Mouse (Mus musculus): ENCODE data around the gene Kif14. TPM values are rescaled to one million over a fixed set of nuclear protein-coding genes. Genes with fewer than 3 reads are reported as not detected.

Kif14 gene
- polyA plus RNA-seq, 1 experiment from 2014 or later, result 8.9 TPM

- no peaks in the 10 kb centered on the region for H3K9me3 ChIP-seq (replicated peaks; ENCODE audit: control insufficient read depth, low read length)
- H3K27ac ChIP-seq (replicated peaks; ENCODE audit: low read depth, low read length), result no peak overlapping the region
- DNase-seq (ENCODE audit: low spot score) (no peak), ATAC-seq (replicated peaks; ENCODE audit: insufficient number of reproducible peaks, low FRiP score, low TSS enrichment, low read depth) (no peak)
- no peaks in the 10 kb centered on the region for H3K27me3 ChIP-seq (ENCODE audit: control insufficient read depth, insufficient read depth, low read length)
- H3K36me3 ChIP-seq (replicated peaks; ENCODE audit: control insufficient read depth, insufficient read depth, low read depth, low read length), result no peaks in the 10 kb centered on the region
- no peaks in the 10 kb centered on the region; the same call in 1 of the 2 replicates for H3K4me1 ChIP-seq (ENCODE audit: control insufficient read depth, insufficient read depth, low read length)
- H3K4me3 ChIP-seq (ENCODE audit: low read depth, low read length), result no peak overlapping the region
- H3K9ac ChIP-seq (replicated peaks; ENCODE audit: low read length), result no peak overlapping the region
- WGBS, result 75% methylated on average over 8 of the region's 8 CpGs
- no peak overlapping the region for H3K4me2 ChIP-seq (ENCODE audit: low read depth, low read length)
Observed at GRCm38 (mm10) chr1:136569206-136569605, 103.1 kb downstream of the Kif14 start.

- no peaks in the 10 kb centered on the region; the same call in 1 of the 2 replicates for H3K4me1 ChIP-seq (ENCODE audit: control insufficient read depth, insufficient read depth, low read length)
- no peak for ATAC-seq (replicated peaks; ENCODE audit: insufficient number of reproducible peaks, low FRiP score, low TSS enrichment, low read depth)
- H3K4me3 ChIP-seq (ENCODE audit: low read depth, low read length), result 0 out of 2 replicates have a peak overlapping the region, but pooled peaks have one; percentile 5
- no peak overlapping the region for H3K27ac ChIP-seq (replicated peaks; ENCODE audit: low read depth, low read length)
- DNase-seq (ENCODE audit: low spot score), result no peak
- no peaks in the 10 kb centered on the region for H3K27me3 ChIP-seq (ENCODE audit: control insufficient read depth, insufficient read depth, low read length)
- no peaks in the 10 kb centered on the region for H3K9me3 ChIP-seq (replicated peaks; ENCODE audit: control insufficient read depth, low read length)
- no peaks in the 10 kb centered on the region for H3K36me3 ChIP-seq (replicated peaks; ENCODE audit: control insufficient read depth, insufficient read depth, low read depth, low read length)
- peak overlapping the region; percentile 18; the same call in 1 of the 2 replicates for H3K9ac ChIP-seq (replicated peaks; ENCODE audit: low read length)
- WGBS, result 26% methylated on average over 20 of the region's 20 CpGs
- peak overlapping the region; percentile 29 for H3K4me2 ChIP-seq (ENCODE audit: low read depth, low read length)
Observed at GRCm38 (mm10) chr1:136569626-136570297, 103.6 kb downstream of the Kif14 start.

GRCm38 (mm10) chr1:136570298-136570653 lies 104.1 kb downstream of the Kif14 start:
- peak; percentile 43 for DNase-seq (ENCODE audit: low spot score)
- Histone ChIP-seq H3K9ac (replicated peaks; ENCODE audit: low read length) (peak overlapping the region; percentile 18; the same call in 1 of the 2 replicates), H3K4me1 (ENCODE audit: control insufficient read depth, insufficient read depth, low read length) (no peaks in the 10 kb centered on the region; the same call in 1 of the 2 replicates), H3K27me3 (ENCODE audit: control insufficient read depth, insufficient read depth, low read length) (no peaks in the 10 kb centered on the region), H3K36me3 (replicated peaks; ENCODE audit: control insufficient read depth, insufficient read depth, low read depth, low read length) (no peaks in the 10 kb centered on the region), H3K9me3 (replicated peaks; ENCODE audit: control insufficient read depth, low read length) (no peaks in the 10 kb centered on the region), H3K4me2 (ENCODE audit: low read depth, low read length) (peak overlapping the region; percentile 29), H3K27ac (replicated peaks; ENCODE audit: low read depth, low read length) (no peak overlapping the region), H3K4me3 (ENCODE audit: low read depth, low read length) (0 out of 2 replicates have a peak overlapping the region, but pooled peaks have one; percentile 5)
- no peak for ATAC-seq (replicated peaks; ENCODE audit: insufficient number of reproducible peaks, low FRiP score, low TSS enrichment, low read depth)
- WGBS, result 8% methylated on average over 13 of the region's 13 CpGs

- Histone ChIP-seq H3K9ac (replicated peaks; ENCODE audit: low read length) (no peak overlapping the region), H3K4me1 (ENCODE audit: control insufficient read depth, insufficient read depth, low read length) (no peaks in the 10 kb centered on the region; the same call in 1 of the 2 replicates), H3K9me3 (replicated peaks; ENCODE audit: control insufficient read depth, low read length) (no peaks in the 10 kb centered on the region), H3K4me2 (ENCODE audit: low read depth, low read length) (no peak overlapping the region), H3K36me3 (replicated peaks; ENCODE audit: control insufficient read depth, insufficient read depth, low read depth, low read length) (no peaks in the 10 kb centered on the region), H3K27ac (replicated peaks; ENCODE audit: low read depth, low read length) (no peak overlapping the region), H3K4me3 (ENCODE audit: low read depth, low read length) (no peak overlapping the region), H3K27me3 (ENCODE audit: control insufficient read depth, insufficient read depth, low read length) (no peaks in the 10 kb centered on the region)
- ATAC-seq (replicated peaks; ENCODE audit: insufficient number of reproducible peaks, low FRiP score, low TSS enrichment, low read depth), result no peak
- 84% methylated on average over 9 of the region's 9 CpGs for WGBS
- no peak for DNase-seq (ENCODE audit: low spot score)
Observed at GRCm38 (mm10) chr1:136570976-136571375, 104.8 kb downstream of the Kif14 start.

- no peak overlapping the region for H3K27ac ChIP-seq (replicated peaks; ENCODE audit: low read depth, low read length)
- no peak overlapping the region for H3K4me3 ChIP-seq (ENCODE audit: low read depth, low read length)
- no peaks in the 10 kb centered on the region for H3K9me3 ChIP-seq (replicated peaks; ENCODE audit: control insufficient read depth, low read length)
- no peaks in the 10 kb centered on the region; the same call in 1 of the 2 replicates for H3K4me1 ChIP-seq (ENCODE audit: control insufficient read depth, insufficient read depth, low read length)
- no peak overlapping the region for H3K9ac ChIP-seq (replicated peaks; ENCODE audit: low read length)
- no peak for DNase-seq (ENCODE audit: low spot score)
- no peak overlapping the region for H3K4me2 ChIP-seq (ENCODE audit: low read depth, low read length)
- 81% methylated on average over 10 of the region's 10 CpGs for WGBS
- no peaks in the 10 kb centered on the region for H3K27me3 ChIP-seq (ENCODE audit: control insufficient read depth, insufficient read depth, low read length)
- no peaks in the 10 kb centered on the region for H3K36me3 ChIP-seq (replicated peaks; ENCODE audit: control insufficient read depth, insufficient read depth, low read depth, low read length)
- no peak for ATAC-seq (replicated peaks; ENCODE audit: insufficient number of reproducible peaks, low FRiP score, low TSS enrichment, low read depth)
Observed at GRCm38 (mm10) chr1:136571530-136571929, 105.4 kb downstream of the Kif14 start.

GRCm38 (mm10) chr1:136577890-136578663 lies 111.9 kb downstream of the Kif14 start:
- Histone ChIP-seq H3K27me3 (ENCODE audit: control insufficient read depth, insufficient read depth, low read length) (no peaks in the 10 kb centered on the region), H3K4me3 (ENCODE audit: low read depth, low read length) (no peak overlapping the region), H3K4me2 (ENCODE audit: low read depth, low read length) (no peak overlapping the region), H3K36me3 (replicated peaks; ENCODE audit: control insufficient read depth, insufficient read depth, low read depth, low read length) (no peaks in the 10 kb centered on the region), H3K9ac (replicated peaks; ENCODE audit: low read length) (no peak overlapping the region), H3K9me3 (replicated peaks; ENCODE audit: control insufficient read depth, low read length) (no peaks in the 10 kb centered on the region), H3K27ac (replicated peaks; ENCODE audit: low read depth, low read length) (no peak overlapping the region), H3K4me1 (ENCODE audit: control insufficient read depth, insufficient read depth, low read length) (no peaks in the 10 kb centered on the region)
- WGBS, result 34% methylated on average over 16 of the region's 16 CpGs
- no peak for ATAC-seq (replicated peaks; ENCODE audit: insufficient number of reproducible peaks, low FRiP score, low TSS enrichment, low read depth)
- peak; percentile 68 for DNase-seq (ENCODE audit: low spot score)

GRCm38 (mm10) chr1:136579360-136579759 lies 113.2 kb downstream of the Kif14 start:
- DNase-seq (ENCODE audit: low spot score) (no peak), ATAC-seq (replicated peaks; ENCODE audit: insufficient number of reproducible peaks, low FRiP score, low TSS enrichment, low read depth) (no peak)
- Histone ChIP-seq H3K4me2 (ENCODE audit: low read depth, low read length) (no peak overlapping the region), H3K4me1 (ENCODE audit: control insufficient read depth, insufficient read depth, low read length) (no peaks in the 10 kb centered on the region), H3K27ac (replicated peaks; ENCODE audit: low read depth, low read length) (no peak overlapping the region), H3K9ac (replicated peaks; ENCODE audit: low read length) (no peak overlapping the region), H3K9me3 (replicated peaks; ENCODE audit: control insufficient read depth, low read length) (no peaks in the 10 kb centered on the region), H3K27me3 (ENCODE audit: control insufficient read depth, insufficient read depth, low read length) (no peaks in the 10 kb centered on the region), H3K36me3 (replicated peaks; ENCODE audit: control insufficient read depth, insufficient read depth, low read depth, low read length) (no peaks in the 10 kb centered on the region), H3K4me3 (ENCODE audit: low read depth, low read length) (no peak overlapping the region)
- 77% methylated on average over 14 of the region's 14 CpGs for WGBS

GRCm38 (mm10) chr1:136580266-136580665 lies 114.1 kb downstream of the Kif14 start:
- Histone ChIP-seq H3K4me2 (ENCODE audit: low read depth, low read length) (no peak overlapping the region), H3K9ac (replicated peaks; ENCODE audit: low read length) (no peak overlapping the region), H3K36me3 (replicated peaks; ENCODE audit: control insufficient read depth, insufficient read depth, low read depth, low read length) (no peaks in the 10 kb centered on the region), H3K4me3 (ENCODE audit: low read depth, low read length) (no peak overlapping the region), H3K4me1 (ENCODE audit: control insufficient read depth, insufficient read depth, low read length) (no peaks in the 10 kb centered on the region), H3K27me3 (ENCODE audit: control insufficient read depth, insufficient read depth, low read length) (no peaks in the 10 kb centered on the region), H3K9me3 (replicated peaks; ENCODE audit: control insufficient read depth, low read length) (no peaks in the 10 kb centered on the region), H3K27ac (replicated peaks; ENCODE audit: low read depth, low read length) (no peak overlapping the region)
- DNase-seq (ENCODE audit: low spot score) (no peak), ATAC-seq (replicated peaks; ENCODE audit: insufficient number of reproducible peaks, low FRiP score, low TSS enrichment, low read depth) (no peak)
- 91% methylated on average over 8 of the region's 8 CpGs for WGBS

Measured in embryonic facial prominence, embryonic 11.5 days (tissue).